Mouse (Mus musculus) olfactory bulb, adult 2 months (tissue): ENCODE measurements around the gene Lpar6.

ENCODE experiments used
- CTCF ChIP-seq: fragments of 200-500 bp; IDR thresholded peaks from 2 replicates; pipeline ENCODE4 v1.5.1; 2012; ENCODE audit warnings: low read depth, mild to moderate bottlenecking, low read length, moderate library complexity; ENCODE audit not compliant: insufficient read depth
- POLR2A ChIP-seq: fragments of 200-500 bp; IDR thresholded peaks from 2 replicates; pipeline ENCODE4 v1.6.1; 2012; ENCODE audit warnings: mild to moderate bottlenecking, low read depth, low read length, moderate library complexity; ENCODE audit not compliant: insufficient read depth

GRCm38 (mm10) chr14:73262210-73262609, 24.5 kb downstream of the Lpar6 start:
- TF ChIP-seq CTCF (no peak), POLR2A (no peak)
